Mouse (Mus musculus) olfactory bulb, adult 2 months (tissue): Measurements from ENCODE around the gene Lpar1.

Experiments used
- CTCF ChIP-seq: fragments of 200-500 bp; IDR thresholded peaks from 2 replicates; pipeline ENCODE4 v1.5.1; 2012; ENCODE audit warnings: low read depth, mild to moderate bottlenecking, low read length, moderate library complexity; ENCODE audit not compliant: insufficient read depth
- POLR2A ChIP-seq: fragments of 200-500 bp; IDR thresholded peaks from 2 replicates; pipeline ENCODE4 v1.6.1; 2012; ENCODE audit warnings: mild to moderate bottlenecking, low read depth, low read length, moderate library complexity; ENCODE audit not compliant: insufficient read depth

DNA sequence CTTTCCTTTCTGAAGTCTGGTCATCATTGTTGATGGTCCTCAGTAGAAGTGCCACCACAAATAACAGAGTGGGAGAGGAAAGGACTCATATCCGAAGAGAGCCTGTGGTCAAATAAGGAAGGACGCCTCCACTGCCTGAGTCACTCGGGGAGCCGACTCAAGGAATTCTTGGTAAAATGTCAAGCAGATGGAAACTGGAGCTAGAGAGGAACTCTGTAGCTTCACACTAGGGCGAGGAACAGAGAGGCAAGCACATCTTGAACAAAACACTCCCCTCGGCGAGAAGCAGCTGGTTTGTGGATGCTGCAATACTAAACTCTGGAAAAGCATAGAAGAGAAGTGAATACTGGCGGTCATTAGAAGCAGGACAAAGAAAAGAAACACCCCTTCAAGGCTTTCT is 76.0 kb downstream of the Lpar1 start:
- TF ChIP-seq CTCF (no peak), POLR2A (no peak)
